Mouse (Mus musculus) 416B (cell line): ENCODE measurements at regions not wholly inside any gene's neighbourhood (a gene's known extent, or its start where the extent isn't known, plus 50 kb on each side); places are given as distances from the start of the nearest gene placed in this dataset.

ENCODE experiments used
- DNase-seq: peaks from one replicate; pipeline ENCODE4 v3.0.0; 2011; ENCODE audit warnings: low read depth

DNA sequence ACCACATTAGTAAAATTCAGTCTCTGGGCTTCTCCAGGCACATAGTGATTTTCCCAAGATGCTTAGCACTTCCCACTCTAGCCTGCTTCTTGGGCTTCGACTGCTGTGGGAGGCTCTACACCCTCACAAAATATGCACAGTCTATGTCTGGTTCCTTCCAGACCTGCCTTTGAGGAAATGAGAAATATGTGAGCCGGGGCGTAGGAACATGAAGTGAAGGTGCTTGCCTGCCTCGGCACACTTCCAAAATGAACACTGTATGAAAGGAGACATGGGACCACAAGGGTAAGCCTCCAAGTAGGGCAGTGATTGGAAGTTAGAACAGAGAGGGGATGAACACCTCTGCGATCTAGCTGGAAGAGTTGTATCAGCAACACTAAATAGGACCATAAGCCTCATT, 54.5 kb downstream of the Gm10260 start:
- DNase-seq = no peak

DNA sequence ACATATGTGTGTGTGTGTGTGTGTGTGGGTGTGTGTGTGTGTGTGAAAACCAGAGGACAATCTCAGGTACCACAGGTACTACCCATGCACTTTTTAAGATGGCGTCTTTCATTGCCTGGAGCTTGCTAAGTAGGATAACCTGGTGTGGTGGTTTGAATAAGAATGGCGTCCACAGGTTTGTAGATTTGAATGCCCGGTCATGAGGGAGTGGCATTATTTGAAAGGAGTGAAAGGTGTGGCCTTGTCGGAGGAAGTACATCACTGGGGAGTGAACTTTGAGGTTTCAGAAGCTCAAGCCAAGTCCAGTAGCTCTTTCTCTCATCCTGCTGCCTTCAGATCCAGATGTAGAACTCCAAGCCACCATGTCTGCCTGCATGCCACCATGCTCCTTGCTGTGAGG, 55.9 kb downstream of the Gm10260 start:
- no peak for DNase-seq

DNA sequence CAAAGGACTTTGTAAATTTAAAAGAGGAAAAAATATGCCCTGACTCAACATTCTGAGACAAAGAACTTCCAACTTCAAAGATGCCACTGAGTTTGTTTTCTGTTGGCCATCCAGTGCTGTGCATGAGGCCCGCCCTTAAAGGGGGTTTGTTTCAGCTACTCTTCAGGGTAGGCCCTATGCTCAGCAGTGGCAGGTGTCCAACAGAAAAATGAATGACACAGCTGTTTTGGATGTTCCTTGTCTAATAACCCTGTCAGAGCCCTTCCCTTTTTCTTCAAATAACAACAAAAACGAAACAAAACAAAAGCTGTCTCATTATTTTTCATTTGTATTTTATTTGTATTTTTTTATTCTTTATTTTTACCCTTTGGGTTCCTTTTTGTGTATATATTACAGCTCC, 61.5 kb downstream of the Gm10260 start:
- DNase-seq = peak; percentile 7

DNA sequence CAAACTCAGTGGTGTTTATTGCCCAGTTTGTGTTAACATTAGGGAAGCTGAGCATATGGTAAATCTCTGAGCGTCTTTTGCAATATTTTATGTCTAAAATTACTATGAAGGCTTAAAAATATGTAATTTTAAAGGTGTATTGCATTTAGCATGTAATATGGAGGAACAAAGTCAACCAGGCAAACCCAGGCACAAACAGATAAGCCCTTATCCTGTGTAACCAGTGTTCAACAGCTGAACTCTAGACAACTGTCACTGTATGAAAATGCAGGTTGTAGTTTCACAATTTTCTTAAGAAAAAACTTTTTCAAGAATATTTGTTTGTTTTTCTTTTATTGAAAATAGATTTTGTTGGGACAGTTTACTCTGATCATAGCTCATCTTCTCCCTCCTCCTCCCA, 62.1 kb downstream of the Gm10260 start:
- DNase-seq = no peak

DNA sequence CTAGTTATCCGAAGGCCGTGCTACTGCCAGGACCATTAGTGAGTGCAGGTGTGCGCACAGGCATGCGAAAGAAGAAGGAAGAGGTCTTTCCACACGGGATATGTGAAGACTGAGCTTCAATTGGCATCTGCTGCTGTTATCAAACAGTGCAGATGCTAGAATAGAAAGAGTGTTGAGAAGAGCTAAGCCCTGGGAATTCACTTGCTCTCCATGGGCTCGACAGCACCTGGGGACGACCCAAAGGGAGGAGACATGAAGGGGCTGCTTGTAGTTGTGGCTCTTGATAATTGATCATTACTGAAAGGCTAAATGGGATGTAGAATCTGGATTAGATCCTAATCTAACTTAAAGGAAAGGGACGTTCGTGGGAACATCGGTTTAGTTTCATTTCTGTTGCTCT, 63.2 kb downstream of the Gm10260 start:
- no peak for DNase-seq

DNA sequence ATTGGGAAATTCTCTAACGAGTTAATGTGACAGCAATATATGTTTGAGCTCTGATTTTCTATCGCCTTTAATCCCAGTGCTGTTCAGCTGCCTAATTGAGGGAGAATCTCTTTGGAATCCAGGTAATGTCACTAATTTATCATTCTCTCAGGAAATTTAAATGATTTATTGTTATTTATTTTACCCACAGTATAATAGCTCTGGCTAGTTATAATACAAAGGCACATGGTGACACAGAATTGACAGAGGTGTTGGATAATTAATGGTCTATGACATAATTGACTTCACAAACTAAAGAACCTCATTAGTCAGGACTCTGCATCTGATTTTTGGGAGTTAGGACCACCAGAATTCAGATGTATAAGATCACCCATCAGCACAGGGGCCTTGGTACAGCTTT, 65.4 kb downstream of the Gm10260 start:
- no peak for DNase-seq

DNA sequence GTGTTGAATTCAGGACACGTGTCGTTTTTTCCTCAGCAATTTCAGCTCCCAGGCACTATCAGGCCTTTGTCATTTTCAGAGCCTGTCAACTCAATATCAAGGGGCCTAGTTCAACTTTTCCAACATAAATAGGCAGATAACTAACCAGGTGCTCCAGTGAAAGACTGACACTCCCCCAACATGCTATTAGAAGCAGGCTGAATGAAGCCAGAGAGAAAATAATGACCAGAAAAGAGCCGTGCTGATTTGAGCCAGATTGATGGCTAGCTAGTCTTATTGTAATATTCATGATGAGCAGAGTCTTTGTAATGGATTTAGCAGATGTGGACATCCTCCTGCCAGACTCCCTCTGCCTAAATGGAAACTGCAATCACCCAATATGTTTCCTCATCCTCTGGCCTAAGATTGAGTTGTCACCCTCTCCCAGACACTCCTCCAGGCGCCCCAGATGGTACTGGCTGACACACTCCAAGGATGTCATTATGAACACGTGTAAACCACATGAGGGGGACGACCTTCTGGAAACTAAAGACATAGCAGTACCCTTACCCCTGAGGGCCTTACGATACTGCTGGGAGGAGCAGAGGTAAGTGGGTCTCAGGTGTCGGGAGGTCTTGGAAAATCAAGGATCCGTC, 66.0 kb downstream of the Gm10260 start:
- DNase-seq = no peak

DNA sequence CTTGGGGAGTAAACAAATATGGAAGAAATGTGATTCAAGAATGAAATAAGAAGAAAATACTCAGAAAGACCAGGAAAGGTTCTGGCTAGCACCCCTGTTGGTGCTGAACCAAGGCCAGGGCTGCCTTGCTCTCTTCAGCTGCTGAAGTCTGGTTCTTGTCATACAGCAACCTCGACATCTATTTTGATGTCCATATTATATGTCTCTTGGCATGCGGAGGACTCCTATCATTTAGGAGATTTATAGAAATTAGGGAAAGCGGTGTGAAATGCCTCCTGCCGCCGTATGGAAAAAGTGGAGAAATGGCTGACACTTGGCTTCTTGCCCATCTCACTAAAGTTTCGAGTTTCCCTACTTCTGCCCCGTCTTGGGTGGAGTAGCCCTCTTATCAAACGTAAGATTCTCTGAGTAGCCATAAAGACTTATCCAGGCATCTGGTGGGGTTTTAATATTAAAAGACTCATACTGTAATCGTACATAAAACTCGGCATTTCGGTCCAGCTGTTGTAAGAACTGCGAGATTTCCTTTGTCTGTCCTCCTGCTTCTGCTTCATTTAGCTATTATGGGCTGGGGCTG, 72.0 kb downstream of the Gm10260 start:
- DNase-seq = no peak

DNA sequence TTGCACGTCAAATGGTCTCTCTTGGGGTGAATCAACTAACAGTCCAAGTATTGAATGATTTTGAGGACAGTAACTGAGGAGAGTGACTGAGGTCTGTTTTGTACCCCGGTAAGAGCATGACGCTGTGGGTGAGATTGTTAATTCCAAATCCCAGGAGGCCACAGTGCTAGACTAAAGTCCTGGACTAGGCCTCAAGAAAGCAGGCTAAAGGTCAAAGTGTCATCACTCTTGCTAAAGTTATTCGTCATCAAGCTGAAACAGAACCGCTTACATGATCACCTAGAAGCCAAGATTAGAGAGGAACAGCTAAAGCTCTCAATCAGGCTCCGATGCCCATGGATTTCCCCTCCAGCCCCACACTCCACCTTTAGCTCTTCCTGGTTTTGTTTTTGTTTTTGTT, 76.6 kb downstream of the Gm10260 start:
- DNase-seq = no peak

DNA sequence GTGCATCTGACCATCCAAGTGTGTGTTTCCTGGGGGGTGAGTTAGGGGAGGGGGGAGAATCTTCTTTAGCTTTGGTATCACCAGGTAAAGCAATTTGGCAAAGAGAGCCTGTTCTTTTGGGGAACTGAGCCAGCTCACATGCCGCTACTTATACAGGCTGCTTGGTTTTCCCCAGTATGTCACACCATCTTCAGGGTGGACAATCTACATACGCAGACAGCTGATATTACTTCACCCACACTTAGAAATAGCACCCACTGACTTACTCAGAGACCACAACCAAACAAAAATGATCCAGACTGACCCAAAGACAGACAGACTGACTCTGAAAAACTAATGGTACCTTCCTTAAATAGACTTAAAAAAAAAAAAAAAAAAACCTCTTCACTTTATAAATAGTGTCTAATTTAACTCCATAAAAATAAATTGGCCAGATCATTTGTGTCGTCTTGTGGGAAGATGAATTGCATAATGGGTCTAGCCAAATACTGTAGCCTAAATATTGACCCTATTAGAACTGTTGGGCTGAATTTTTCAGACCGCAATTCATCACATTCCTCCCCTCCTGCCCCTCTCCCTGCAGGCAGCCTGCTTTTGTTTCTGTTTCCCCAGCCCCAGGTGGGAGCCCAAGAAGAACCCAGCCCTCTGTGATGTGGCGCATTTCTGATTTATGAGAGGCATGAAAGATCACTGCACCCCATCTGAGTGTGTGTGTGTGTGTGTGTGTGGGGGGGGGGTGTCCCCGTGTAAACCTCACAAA, 79.0 kb downstream of the Gm10260 start:
- no peak for DNase-seq

DNA sequence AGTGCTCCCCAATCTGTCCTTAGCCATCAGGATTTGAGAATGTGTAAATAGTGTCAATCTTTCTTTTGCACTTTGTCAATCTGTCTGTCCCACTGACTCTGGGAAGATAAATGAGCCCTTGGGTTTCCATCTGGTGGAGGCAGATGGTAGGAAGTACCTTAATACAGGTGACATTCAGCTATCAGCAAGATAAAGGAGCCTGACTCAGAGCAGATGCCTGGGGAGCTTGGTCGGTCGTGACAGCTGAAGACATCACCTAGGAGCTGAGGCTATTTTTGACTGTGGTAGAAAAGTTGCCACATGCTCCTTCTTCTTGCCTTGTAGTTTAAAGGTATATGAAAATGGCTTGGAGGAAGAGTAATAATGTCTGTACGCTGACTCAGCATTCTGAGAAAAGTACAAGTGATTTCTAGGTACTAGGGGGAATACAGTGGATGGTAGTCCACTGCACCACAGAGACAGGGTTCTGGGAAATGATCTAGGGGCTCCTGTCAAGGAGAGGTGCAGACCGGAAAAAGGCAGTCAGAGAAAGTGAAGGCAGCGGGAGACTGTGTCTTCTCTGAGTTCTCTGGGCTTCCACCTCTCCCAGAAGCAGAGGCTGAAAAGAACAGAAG, 80.0 kb downstream of the Gm10260 start:
- no peak for DNase-seq

DNA sequence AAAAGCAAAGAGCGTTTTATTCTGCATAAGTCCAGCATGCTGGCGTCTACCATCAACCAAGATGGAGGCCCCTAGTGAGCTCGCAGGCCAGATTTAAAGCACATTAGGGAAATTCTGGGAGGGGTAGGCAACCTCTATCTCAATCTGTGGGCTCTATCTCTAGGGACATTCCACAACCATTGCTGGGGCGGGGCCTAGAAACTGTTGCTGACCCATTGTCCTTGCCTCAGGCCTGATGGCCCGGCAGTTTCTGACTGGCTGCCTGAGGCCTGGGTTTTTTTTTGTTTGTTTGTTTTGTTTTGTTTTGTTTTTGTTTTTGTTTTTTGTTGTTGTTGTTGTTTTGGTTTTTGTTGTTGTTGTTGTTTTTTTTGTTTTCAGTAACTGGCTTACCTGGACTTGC, 81.4 kb downstream of the Gm10260 start:
- no peak for DNase-seq

DNA sequence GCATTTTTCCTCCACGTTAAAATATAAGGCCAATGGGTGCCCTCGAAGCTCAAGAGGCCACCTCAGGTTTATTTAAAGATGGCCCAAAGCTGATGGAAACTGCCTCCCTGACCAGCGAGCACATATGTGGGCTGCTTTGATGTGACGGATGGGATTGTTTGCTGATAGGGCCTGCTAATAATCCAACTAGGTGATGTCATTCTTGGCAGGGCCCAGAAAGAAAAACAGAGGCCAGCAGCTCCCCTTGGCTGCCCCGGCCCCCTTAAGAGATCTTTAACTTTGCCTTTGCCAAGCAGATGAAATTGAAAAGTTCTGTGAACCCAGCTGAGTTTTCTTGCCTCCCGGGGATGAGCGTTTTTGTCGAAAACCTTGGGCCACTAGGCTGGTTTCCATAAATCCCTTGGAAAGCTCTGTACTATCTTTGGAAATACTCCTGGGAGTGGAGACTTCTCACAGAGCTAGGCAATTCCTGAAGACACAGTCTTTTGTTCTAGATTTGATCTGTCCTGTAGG, 83.8 kb downstream of the Gm10260 start:
- no peak for DNase-seq

DNA sequence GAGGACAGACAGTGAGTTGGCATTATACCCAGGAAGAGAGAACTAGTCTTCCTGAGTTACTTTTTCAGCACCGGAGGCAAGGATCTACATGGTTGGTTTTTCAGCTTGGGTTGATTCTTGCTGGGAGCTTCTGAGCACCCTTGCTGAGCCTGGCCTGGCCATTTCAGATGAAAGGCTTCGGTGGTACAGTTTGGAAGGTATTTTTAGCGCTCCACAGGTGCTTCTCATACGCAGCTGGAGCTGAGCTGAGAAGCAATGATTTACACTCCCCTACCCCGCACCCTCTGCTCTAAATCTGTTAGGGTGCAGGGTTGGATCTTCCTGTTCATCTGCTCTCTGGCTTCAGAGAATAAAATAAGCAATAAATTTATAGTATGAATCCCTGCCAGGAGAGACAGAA, 87.3 kb downstream of the Gm10260 start:
- no peak for DNase-seq

DNA sequence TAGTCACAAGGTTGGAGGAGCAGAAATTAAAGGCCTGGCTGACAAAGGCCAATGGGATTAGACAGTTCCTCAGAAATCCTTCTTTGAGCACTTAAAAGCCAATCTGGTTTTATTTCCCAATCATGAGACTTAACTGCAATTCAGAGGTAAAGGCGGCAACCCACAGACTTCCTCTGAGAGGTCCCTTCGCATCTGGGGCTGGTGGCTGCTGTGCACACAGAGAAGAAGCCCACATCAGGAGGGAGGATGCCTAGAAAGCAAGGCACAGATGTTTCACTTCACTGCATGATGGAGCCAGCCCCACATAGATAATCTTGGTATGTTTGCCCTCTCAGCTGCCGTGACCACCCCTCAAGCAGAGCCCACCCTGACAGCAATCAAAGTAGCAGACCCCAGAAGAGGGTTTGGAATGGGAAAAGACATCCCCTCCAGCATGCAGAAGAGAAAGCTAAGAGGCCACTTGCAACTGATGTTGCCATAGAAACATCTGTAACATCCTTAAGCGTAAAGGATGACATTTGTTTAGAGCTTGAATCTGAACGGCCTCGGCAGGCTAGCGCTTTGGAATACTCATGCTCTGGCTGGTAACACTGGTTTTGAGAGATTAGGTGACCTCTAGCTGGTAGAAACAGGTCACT, 88.3 kb downstream of the Gm10260 start:
- DNase-seq = no peak

DNA sequence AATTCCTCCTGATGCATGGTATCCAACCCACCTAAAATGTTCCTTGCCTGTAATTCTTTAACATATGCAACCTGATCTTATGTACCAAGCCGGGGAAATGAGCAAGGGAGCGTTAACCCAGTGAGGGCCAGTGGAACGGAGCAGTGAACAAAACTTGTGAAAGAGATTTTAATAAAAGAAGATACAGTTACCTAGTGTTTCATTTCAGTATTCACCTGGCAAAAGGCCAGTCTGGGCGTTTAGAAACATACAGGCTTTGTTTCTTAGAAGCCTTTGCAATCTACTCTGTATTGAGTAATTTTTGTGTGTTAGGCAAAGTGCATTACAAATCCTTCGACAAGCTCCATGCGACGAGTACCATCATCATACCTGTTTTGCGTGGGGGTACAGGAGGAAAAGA, 91.1 kb downstream of the Gm10260 start:
- no peak for DNase-seq

DNA sequence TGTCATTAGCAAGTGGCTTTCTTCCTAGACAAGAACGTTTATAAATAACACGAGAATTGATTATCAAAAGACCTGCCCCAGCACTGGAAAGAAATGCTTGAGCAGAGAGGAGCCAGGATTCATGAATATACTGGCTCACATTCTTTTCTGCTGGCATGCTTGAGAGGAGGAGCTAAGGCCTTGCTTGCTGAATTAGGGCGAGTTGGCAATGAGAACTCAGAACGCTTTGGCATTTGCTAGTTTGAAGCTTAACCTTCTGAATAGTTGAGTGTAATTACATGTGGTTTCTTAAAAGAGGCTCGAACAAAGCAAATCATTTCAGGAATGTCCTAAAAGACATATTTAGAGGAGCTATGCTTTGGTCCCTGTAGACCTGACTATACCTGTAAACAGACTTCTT, 91.5 kb downstream of the Gm10260 start:
- no peak for DNase-seq

DNA sequence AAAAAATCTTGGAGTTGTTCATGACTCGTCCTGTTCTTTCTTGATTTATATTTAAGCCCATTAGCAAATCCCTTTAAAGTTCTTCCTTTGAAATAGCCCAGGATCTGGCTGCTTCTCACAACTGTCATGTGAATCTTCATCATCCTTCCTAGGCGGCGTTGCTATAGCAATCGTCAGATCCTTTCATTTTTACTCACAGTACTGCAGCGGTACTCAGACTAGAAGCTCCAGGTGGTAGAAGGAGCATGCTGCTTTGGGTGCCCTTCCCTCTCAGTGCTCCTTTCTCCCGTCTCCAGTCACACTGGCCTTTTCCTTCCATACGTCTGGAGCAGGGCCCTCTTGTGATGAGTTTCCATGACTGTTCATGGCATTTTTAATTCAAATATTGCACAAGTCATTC, 93.1 kb downstream of the Gm10260 start:
- no peak for DNase-seq

DNA sequence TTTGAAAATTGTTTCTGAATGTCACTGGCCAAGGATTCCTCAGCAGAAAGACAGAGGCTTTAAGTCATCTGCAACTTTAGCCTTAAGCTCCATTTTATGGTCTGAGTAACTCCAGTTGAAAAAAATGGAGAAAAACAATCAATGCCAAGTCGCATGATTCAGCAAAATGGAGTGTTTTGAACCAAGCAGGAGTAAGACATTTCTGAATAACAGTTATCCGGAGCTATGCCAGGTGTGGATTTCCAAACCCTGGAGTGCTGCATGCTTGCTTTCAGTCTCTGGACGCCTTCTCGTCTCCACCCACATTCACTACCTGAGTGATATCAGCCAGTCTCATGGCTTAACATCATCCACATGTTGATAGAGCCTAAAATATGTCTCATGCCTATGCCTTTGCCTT, 93.7 kb downstream of the Gm10260 start:
- peak; percentile 5 for DNase-seq

DNA sequence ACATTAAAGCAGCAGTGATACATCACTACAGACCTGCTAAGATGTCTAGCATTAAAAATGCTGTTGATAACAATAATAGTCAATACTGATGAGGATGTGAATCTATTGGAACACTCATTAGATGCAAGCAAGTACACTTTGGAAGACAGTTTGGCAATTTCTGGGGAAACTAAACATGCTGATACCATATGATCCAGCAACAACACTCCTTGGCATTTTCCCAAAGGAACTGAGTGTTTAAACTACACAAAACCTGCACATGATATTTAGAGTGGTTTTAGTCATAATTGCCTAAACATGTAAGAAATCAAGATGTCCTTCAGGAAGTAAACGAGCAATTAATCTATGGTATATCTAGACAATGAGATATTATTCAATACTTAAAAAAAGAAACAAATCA, 95.2 kb downstream of the Gm10260 start:
- no peak for DNase-seq

DNA sequence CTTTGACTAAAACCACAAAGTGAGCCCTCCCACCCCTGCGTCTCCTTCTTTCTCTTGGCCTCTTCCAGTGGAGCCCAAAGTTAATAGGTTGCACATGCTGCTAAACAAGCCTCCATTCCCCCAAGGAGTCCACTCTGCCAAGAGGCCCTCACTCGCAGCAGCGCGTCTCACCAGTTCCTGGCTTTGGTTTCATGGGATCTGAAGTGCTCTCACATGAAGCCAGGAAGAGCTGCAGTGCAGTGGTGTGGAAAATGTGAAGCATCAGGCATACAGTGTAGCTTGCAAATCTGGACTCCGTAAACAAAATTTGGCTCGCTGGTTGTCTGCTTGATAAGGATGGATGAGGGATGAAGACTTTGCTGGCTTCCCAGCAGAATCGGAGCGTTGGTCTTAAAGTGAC, 97.7 kb downstream of the Gm10260 start:
- DNase-seq = no peak

DNA sequence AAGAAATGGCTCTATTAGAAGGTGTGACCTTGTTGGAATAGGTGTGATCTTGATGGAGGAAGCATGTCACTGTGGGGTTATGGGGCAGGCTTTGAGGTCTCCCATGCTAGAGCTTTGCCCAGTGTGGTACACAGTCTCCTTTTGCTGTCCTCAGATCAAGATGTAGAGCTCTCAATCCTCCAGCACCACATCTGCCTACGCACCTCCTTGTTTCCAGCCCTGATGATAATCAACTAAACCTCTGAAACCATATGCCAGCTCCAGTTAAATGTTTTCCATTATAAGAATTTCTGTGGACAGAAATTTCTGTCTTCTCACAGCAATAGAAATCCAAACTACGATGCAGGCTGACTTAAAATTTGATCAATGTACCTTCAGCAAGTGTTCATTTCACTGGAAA, 103.8 kb downstream of the Gm10260 start:
- DNase-seq = no peak

DNA sequence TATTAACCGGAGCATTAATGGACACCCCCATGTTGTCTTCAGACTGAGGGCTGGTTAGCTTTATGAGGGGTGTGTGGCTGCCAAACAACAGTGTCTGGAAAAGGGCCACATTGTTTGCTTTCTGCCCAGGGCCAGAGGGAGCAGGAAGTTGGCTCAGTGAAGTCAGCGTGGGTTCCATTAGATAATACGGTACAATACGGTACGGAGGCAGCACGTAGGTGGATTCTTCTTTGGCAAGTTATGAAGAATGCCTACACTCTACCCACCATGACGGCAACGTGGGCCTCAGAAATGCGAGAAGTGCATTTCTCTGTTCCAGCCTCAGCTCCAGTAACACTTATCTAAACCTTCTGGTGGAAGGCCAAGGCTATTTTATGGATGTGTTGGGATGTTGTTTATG, 108.2 kb downstream of the Gm10260 start:
- no peak for DNase-seq
